Mouse (Mus musculus): ENCODE data around the gene Lix1.

Gene Lix1

GRCm38 (mm10) chr17:17402222-17403004 is at the start of gene Lix1:
Gene Lix1 (plus strand): TSS chr17:17402672.
- peak; percentile 20 to 30 for DNase-seq (ENCODE audit: low spot score in 2 of 2)

DNA sequence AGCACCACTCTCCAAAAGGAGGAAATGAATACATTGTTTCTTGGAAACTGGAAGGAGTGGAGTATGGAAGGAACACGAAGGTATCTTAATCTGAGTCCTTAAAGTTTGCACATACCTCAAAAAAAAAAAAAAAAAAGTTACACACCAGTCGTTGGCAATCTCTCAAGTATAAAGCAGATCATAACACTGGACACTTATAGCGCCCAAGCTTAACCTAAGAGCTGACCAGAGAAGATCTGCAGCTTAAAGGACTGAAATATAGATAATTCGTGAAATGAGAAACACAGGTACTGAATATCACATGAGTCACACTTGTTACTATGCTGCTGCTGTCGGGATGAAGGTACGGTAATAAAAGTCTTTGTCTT is 28.9 kb upstream of the Lix1 start:
- DNase-seq (ENCODE audit: low spot score in 2 of 2) = no peak

GRCm38 (mm10) chr17:17373918-17374910 is 28.3 kb upstream of the Lix1 start, which contains the start of gene Riok2:
Gene Riok2 (plus strand): TSS chr17:17374309.
- peak; percentile 92 to 97 for DNase-seq (ENCODE audit: low spot score in 2 of 2)

DNA sequence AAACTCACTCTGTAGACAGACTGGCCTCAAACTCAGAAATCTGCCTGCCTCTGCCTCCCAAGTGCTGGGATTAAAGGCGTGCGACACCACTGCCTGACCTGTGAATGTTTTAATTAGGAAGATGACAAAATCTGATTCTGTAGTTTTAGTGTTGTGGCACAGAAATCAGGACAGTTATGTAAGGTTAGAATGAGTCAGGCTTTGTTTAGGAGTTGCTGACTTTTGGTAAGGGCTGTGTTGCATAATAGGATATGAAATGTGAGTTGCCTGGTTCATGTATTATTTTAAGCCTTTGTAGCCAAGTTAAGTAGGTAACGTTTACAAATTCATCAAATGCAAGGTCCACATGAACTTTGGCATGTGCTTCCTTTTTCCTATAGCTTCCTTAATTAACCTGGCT is 26.9 kb upstream of the Lix1 start:
- no peak for DNase-seq (ENCODE audit: low spot score in 2 of 2)

- DNase-seq (ENCODE audit: low spot score in 2 of 2) = no peak
These were observed 18.8 kb upstream of the Lix1 start for GRCm38 (mm10) chr17:17383703-17384102.

GRCm38 (mm10) chr17:17384502-17384901 is 18.0 kb upstream of the Lix1 start:
- DNase-seq (ENCODE audit: low spot score in 2 of 2) = no peak

DNA sequence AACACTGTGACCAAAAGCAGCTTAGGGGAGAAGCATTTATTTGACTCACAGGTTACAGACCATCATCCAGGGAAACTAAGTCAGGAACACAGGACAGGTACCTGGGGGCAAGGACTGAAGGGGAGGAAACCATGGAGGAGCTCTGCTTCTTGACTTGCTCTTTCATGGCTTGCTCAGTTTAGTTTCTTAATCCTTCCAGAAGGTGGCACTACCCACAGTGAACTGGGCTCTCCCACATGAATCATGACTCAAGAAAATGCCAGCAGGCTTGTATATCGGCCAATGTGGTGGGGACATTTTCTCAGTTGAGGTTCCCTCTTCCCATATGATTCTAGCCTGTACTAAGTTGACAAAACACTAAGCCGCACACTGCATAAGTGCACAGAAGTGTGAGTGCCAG is 16.4 kb upstream of the Lix1 start:
- no peak for DNase-seq (ENCODE audit: low spot score in 2 of 2)

DNA sequence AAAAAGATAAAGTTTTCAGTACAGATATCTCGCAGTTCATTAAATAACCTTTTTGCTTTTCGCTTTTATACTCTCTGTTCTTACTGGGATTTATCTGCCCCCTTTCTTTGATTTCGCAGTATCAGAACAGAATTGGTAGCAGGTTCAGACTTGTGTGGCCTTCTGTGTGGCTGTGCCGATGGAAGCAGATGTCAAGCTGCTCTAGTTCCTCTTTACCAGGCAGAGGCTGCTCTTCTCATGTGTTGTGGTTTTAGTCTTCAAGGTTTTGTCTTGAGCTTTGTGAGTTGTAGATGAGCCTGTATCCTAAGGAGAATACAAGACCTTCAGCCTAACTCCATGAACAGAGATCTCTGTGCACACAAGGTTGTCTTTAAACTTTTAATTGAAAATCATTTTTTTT is 10.6 kb upstream of the Lix1 start:
- DNase-seq (ENCODE audit: low spot score in 2 of 2) = no peak

DNA sequence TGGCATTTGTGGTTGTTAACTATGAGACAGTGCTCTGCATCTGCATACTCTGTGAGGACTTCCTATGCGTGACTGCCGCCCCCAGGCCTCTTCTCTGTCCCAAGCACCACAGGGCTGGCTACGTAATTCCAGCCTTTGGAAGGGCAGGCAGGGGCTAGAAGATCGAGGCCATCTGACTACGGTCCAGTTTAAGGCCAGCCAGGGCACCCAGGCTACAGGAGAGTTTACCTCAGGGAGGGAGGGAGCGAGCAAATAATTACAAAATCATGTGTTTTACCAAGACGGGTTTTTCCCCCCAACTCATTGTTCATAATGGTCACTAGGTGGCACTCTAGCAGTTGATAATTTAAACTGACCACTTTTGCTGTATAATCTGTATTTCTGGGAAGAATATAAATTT is 9.6 kb upstream of the Lix1 start:
- DNase-seq (ENCODE audit: low spot score in 2 of 2) = no peak

DNA sequence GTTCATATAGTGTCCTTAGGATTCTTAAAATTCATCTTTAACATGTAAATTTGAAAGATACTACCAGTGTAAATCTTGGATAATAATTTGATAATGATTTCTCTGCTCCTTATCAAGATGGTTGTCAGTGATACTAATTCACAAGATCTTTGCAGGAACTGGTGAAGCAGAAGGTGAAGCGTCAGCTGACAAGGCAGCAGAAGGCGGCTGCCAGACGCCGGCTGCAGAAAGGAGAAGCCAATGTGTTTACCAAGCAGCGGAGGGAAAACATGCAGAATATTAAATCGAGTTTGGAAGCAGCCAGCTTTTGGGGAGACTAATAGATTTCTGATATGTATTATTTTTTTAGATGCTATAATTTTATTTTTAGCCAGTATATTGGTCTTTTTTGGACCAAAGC is 9.2 kb upstream of the Lix1 start:
- no peak for DNase-seq (ENCODE audit: low spot score in 2 of 2)

GRCm38 (mm10) chr17:17394336-17394735 is 8.1 kb upstream of the Lix1 start:
- peak; percentile 42 to 68 for DNase-seq (ENCODE audit: low spot score in 2 of 2)

DNA sequence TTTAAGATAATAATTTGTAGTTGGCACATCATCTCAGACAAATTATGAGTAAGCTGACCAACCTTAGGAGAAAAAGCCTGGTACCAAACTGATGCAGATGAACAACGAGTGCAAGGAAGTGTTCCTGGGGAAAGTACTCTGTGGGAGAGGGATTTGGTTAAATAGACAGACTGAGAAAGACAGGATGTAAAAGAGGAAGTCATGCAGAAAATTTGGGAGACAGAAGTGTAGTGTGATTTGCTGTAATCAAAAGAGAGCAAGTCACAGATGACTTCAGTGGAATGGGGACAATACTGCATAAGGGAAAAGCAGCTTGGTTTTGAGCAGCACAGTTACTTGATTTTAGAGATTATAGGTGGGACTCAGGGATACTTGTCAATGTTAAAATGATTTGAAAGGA is 5.6 kb upstream of the Lix1 start:
- no peak for DNase-seq (ENCODE audit: low spot score in 2 of 2)

- no peak for DNase-seq (ENCODE audit: low spot score in 2 of 2)
These were observed 3.8 kb upstream of the Lix1 start for GRCm38 (mm10) chr17:17398664-17399063.

GRCm38 (mm10) chr17:17403038-17403437 is 566 bp downstream of the Lix1 start:
- no peak for DNase-seq (ENCODE audit: low spot score in 2 of 2)

GRCm38 (mm10) chr17:17403578-17404112 is 1.2 kb downstream of the Lix1 start:
- DNase-seq (ENCODE audit: low spot score in 2 of 2) = no peak

DNA sequence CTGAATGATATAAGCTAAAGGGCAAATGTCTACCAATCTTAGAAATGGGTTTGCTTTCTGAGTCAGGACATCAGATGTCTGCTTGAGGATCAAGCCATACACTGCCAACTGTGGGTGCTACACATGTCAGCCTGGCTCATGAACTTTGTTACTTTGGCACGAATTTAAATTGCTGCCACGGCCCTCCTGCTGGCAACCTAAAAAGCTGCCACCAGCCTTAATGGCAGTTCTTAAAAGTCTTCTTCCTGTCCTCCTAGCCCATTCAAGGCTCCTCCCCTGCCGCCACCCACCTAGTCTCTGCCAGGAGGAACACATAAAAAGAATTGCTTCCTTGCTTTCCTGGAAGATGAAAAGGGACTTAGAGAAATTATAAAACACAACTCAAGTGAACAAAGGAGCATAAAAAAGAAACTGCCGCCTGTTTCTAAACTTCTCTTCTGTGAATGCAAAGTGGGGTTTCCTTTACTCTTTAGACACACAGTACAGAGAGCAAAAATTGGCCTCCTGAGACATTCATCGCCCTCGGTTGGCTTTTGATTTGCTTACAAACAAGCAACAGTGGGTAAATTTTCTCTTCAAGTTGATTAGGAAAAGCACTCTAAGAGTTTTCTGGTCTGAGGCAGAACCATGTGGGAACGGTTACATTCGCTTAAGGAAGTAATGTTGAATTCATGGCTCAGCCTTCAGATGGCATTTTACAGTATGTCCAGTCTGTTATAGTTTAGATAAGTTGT is 2.5 kb downstream of the Lix1 start:
- no peak for DNase-seq (ENCODE audit: low spot score in 2 of 2)

- no peak for DNase-seq (ENCODE audit: low spot score in 2 of 2)
These were observed 3.1 kb downstream of the Lix1 start for GRCm38 (mm10) chr17:17405606-17406005.

DNA sequence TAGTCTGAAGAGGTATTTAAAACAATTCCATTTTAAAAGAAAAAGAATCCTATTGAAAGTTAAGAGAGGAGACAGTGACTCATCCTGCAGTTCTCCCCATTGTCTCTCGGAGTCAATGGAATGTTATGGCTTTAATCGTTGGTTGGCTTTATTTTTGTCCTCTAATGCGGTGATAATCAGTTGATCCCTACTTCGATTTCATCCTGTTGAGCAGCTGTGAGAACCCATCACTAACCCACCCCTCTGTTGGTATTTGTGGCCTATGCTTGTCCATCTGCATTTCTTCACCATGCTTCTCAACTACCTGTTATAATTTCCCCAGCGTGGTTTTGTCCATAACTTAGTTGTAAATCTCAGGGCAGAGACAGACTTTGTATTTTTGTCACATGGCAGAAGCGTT is 5.7 kb downstream of the Lix1 start:
- DNase-seq (ENCODE audit: low spot score in 2 of 2) = no peak

GRCm38 (mm10) chr17:17408720-17409478 is 6.4 kb downstream of the Lix1 start:
- no peak for DNase-seq (ENCODE audit: low spot score in 2 of 2)

DNA sequence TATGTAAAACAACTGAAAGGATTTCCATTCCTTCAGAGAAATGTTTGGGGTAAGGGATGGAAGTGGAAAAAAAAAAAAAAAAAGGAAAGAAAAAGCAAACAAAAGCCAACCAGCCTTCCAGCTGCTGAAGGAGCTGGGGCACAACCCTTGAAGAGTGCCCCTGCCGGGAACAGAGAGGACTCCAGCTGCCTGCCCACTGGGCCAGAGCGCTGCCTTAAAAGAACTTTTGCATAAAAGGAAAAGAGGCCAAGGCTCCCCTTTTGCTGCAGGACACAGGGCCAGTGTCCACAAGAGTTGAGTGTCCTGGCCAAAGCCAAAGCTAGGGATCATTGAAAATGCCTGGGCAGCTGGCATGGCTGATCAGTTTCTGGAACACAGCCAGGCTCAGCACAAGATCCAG is 7.1 kb downstream of the Lix1 start:
- no peak for DNase-seq (ENCODE audit: low spot score in 2 of 2)

DNA sequence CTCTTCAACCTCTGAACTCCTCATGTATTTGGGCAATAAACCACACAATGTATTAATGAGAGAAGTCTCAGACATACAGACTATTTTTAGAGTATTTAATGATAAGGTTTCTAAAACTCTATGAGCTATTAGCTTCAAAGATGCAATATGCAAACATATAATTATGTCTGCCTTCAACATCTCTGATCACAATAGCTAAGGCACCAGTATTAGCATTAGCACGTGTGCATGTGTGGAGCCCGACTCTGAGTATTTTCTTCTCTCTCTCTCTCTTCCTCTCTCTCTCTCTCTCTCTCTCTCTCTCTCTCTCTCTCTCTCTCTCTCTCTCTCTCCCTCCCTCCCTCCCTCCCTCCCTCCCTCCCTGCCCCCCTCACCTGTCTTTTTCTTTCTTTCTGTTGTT is 9.0 kb downstream of the Lix1 start:
- DNase-seq (ENCODE audit: low spot score in 2 of 2) = no peak
